Mouse (Mus musculus): ENCODE measurements around the gene Med20. TPM values are rescaled to one million over a fixed set of nuclear protein-coding genes. Genes with fewer than 3 reads are reported as not detected.

Med20 gene
- total RNA-seq, 2 experiments from 2014 or later = 24.7 to 30.7 TPM

DNA sequence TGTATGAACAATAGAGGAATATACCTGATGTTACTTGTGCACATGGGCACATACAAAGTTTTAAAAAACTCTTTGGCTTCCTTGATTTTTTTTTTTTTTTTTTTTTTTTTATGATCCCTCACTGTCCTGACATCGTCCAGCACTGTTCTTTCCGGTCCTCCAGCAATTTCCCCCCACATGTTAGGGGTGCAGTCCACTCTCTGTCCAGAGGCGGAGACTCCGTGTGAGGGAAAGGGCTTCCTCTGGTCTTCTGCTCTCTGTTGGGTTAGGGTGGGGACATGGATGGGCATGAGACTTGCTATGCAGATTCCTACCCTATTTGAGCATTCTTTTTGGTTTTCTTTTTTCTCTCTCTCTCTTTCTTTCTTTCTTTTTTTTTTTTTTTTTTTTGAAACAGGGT is 46.5 kb downstream of the Med20 start:
- intact Hi-C loops (cut with DNase I) = no loop called here
- no peak for DNase-seq (ENCODE audit: low spot score in 2 of 2)

DNA sequence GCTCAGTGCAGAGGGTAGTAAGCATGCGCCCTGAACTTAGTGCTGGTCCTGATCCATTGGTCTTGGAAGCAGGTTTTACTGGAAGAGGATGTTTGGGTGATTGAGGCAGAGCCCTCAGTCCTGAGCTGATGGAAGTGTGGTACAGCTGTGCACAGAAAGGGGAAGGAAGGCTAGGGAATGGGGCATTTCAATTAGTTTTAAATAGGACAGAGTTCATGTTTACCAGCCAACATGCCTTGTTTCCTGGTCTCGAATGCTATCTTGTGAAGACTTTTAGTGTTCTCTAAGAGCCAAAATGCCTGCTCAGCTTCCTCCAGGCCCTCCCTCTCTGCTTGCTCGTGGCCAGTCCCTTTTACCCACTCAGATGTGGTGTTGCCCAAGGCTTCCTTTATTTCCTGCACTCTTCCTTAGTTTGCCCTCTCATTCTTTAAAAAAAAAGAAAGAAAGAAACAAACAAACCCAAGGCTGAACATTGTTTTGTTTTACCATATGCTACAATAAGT is 47.4 kb downstream of the Med20 start:
- no peak for DNase-seq (ENCODE audit: low spot score in 2 of 2)
- intact Hi-C loops (cut with DNase I) = no loop called here

DNA sequence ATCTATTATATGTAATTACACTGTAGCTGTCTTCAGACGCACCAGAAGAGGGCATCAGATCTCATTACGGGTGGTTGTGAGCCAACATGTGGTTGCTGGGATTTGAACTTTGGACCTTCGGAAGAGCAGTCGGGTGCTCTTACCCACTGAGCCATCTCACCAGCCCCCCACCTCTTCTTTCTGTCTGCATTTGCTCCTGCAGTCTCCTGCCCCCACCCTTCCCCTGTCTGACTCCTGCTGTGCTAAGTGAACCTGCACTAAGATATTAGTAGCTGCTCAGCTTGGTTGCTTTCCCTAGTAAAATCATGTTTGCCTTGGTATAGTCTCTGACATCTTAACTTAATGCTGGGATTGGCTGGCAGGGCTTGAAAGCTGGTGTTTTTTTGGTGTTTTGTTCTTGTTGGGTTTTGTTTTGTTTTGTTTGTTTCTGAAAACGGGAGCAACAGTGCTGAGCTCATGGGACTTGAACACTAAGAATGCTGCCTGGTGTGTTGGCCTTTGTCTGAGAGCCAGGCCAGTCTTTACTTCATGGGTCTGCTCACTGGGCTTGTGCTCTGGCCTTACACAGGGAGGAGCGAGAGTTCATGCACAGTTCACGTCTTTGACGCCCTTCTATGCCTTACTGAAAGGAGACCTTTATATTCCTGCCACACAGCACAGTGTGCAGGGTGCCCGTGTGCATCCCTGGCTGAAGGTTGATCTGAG is 51.8 kb downstream of the Med20 start:
- intact Hi-C loops (cut with DNase I) = no loop called here

DNA sequence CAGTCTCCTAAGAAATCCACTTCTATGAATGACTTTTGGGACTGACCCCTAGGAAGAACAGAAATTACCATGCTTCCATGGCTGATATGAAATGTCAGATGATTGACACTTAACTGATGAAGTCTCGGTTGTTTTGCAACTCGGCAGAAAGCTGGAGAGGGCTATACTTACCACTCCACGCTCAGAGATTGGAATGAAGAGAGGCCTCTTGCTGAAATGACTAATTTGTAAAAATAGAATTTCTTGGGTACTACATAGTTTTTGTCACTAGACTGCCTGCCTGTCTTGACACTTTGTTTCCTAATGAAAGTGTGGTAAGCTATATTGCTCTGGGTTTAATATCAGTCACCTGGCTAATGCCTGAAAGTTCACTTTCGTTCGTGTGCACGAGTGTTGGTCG is 53.1 kb downstream of the Med20 start:
- DNase-seq (ENCODE audit: low spot score in 2 of 2) = no peak
- intact Hi-C loops (cut with DNase I) = no loop called here

More for the DNA sequence above, 51.8 kb downstream of the Med20 start:
- no peak for DNase-seq (ENCODE audit: low spot score in 2 of 2)

DNA sequence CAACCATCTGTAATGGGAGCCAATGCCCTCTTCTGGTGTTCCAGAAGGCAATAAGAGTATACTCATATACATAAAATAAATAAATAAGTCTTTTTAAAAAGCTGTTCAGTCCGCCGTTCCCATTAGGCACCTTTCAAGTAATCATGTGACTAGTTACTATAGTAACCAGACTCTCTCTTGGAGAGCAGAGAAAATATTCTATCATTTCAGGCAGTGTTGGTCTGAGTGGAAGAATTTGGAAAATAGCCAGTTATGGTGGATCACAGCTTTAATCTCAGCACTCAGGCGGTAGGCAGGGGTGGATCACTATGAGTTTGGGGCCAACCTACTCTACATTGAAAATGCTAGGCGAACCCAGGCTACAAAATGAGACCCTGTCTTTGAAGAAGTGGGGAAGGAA is 57.8 kb downstream of the Med20 start:
- no peak for DNase-seq (ENCODE audit: low spot score in 2 of 2)
- intact Hi-C loops (cut with DNase I) = no loop called here

DNA sequence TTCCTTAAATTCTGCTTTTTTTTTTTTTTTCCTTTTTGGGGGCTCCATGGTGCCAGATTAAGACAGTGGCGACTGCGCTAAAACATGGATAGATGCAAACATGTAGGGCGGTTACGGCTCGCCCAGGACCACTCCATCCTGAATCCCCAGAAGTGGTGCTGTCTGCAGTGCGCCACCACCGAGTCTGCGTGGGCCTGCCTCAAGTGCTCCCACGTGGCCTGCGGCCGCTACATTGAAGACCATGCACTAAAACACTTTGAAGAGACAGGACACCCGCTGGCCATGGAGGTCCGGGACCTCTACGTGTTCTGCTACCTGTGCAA is 60.6 kb downstream of the Med20 start:
- intact Hi-C loops (cut with DNase I) = loop anchor here (5.0 kb wide), 1 partner anchor 40 kb away; the partner anchor contains the start of gene Usp49

DNA sequence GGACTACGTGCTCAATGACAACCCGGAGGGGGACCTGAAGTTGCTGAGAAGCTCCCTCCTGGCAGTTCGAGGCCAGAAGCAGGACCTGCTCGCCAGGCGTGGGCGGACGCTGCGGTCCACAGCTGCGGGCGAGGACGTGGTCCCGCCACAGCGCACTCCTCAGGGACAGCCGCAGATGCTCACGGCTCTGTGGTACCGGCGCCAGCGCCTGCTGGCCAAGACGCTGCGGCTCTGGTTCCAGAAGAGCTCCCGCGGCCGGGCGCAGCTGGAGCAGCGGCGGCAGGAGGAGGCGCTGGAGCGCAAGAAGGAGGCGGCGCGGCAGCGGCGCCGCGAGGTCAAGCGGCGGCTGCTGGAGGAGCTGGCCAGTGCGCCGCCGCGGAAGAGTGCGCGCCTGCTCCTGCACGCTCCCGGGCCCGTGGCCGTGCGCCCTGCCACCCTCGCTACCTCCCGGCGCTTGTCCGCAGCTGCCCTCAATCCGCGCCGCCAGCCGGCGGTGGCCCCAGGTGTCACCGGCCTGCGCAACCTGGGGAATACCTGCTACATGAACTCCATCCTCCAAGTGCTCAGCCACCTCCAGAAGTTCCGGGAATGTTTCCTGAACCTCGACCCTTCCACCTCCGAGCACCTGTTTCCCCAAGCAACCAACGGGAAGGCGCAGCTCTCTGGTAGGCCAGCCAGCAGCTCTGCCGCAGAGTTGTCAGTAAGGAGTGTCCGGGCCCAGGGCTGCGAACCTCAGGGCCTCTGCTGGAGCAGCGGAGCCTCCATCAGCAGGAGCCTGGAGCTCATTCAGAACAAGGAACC is 61.1 kb downstream of the Med20 start:
- peak; percentile 55 to 60 for DNase-seq (ENCODE audit: low spot score in 2 of 2)
- intact Hi-C loops (cut with DNase I) = loop anchor here (5.0 kb wide), 1 partner anchor 40 kb away; the partner anchor contains the start of gene Usp49

More for the DNA sequence above, 60.6 kb downstream of the Med20 start:
- peak in 1 of 2 experiments; percentile 31 for DNase-seq (ENCODE audit: low spot score in 2 of 2)

Other genes starting within 250 kb of the Med20 start
- gene Mrps10, start 242.7 kb upstream of the Med20 start, total RNA-seq (2021) = 10 to 100 TPM; 28.0 to 32.6 TPM
- gene Guca1b, start 226.2 kb upstream of the Med20 start, total RNA-seq (2021) = 1 to 10 TPM in 1 of 2 experiments, under 1 TPM in 1; 0.94 to 1.9 TPM
- gene Guca1a, start 211.0 kb upstream of the Med20 start, total RNA-seq (2021) = under 1 TPM in 1 of 2 experiments, not detected in 1; 0.48 TPM
- gene AI661453, start 175.0 kb upstream of the Med20 start, total RNA-seq (2021) = under 1 TPM; 0.30 to 0.43 TPM
- gene 1700001C19Rik, start 174.2 kb upstream of the Med20 start, total RNA-seq (2021) = not detected
- gene Taf8, start 109.3 kb upstream of the Med20 start, total RNA-seq (2021) = 10 to 100 TPM; 16.9 to 20.6 TPM
- 10 to 100 TPM; 30.1 to 34.9 TPM for gene Ccnd3, start 106.5 kb upstream of the Med20 start, total RNA-seq (2021)
- 10 to 100 TPM; 17.5 to 18.1 TPM for gene Bysl, start 90 bp upstream of the Med20 start, total RNA-seq (2021)
- 1 to 10 TPM; 4.5 to 7.8 TPM for gene Gm20517, start within 50 bp of the Med20 start, total RNA-seq (2021)
- 10 to 100 TPM; 10.6 to 13.5 TPM for gene Usp49, start 19.1 kb downstream of the Med20 start, total RNA-seq (2021)
- 100 to 1,000 TPM; 206 to 219 TPM for gene Tomm6, start 76.8 kb downstream of the Med20 start, total RNA-seq (2021)
- gene Frs3, start 77.4 kb downstream of the Med20 start, total RNA-seq (2021) = 10 to 100 TPM; 29.8 to 31.6 TPM
- 1 to 10 TPM; 5.2 to 6.2 TPM for gene Gm21981, start 82.9 kb downstream of the Med20 start, total RNA-seq (2021)
- gene Prickle4, start 83.2 kb downstream of the Med20 start, total RNA-seq (2021) = 1 to 10 TPM; 3.0 to 3.5 TPM
- gene Pgc, start 115.3 kb downstream of the Med20 start, total RNA-seq (2021) = not detected
- 10 to 100 TPM; 10.6 to 12.0 TPM for gene Tfeb, start 125.4 kb downstream of the Med20 start, total RNA-seq (2021)
- 1 to 10 TPM in 1 of 2 experiments, under 1 TPM in 1; 0.81 to 1.1 TPM for gene Mdfi, start 223.1 kb downstream of the Med20 start, total RNA-seq (2021)

Measured in left cerebral cortex, postnatal 36 days (tissue).